Mouse (Mus musculus): ENCODE measurements around the gene Cdrt4.

- no peak for TF ChIP-seq CTCF (IDR thresholded peaks at IDR 0.05; ENCODE audit: borderline replicate concordance, extremely low read depth, insufficient read depth, insufficient read length)
- TF ChIP-seq POLR2A (IDR thresholded peaks at IDR 0.05; ENCODE audit: borderline replicate concordance, extremely low read depth, insufficient read depth, insufficient read length, poor library complexity, severe bottlenecking) = no peak
These were observed 7.5 kb upstream of the Cdrt4 start for GRCm38 (mm10) chr11:62943538-62943937.

All from brain, embryonic 14.5 days (tissue).